Mouse (Mus musculus): ENCODE measurements at regions not wholly inside any gene's neighbourhood (a gene's known extent, or its start where the extent isn't known, plus 50 kb on each side); places are given as distances from the start of the nearest gene placed in this dataset.

DNA sequence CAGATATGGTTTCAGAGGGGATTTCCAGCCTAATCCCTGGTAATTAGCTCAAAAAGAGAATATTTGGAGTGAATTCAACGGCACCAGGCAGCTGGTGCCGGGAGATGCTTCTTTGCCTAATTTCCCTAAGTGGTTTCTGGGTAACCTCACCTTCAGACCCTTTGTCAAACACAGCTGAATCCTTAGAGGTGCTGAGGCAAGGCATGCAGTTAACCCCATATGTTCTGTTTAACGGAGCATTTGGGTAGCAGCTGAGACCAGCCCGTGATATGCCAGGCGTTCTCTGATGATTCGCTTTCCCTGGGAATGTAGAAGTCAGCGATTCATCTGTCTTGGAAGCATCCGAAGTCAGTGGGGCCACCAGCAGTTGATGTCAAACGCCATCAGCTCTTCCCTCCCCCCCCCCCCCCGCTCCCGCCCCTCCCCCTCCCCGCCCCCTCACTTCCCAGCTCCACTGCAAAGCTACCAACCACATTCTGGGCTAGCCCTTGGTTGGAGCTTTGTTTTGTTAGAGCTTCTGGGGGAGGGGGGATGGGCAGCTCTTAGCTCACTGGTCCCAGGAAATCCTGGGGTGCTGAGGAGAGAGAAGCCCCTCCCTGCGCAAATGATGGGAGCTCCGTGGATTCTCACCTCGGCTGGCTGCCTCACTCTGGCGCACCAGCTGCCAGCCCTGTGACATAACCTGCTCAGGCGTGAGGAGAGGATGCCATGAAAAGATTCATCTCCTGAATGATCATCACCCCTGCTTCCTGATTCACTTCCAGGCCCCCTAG is 214.5 kb upstream of the Gm10131 start:
- H3K4me1 ChIP-seq (ENCODE audit: control insufficient read depth, insufficient read depth, low read length): peaks cover 1% of the 10 kb centered on the region
- H3K4me3 ChIP-seq (ENCODE audit: insufficient read depth, low read length): peak overlapping the region; percentile 3; the same call in 1 of the 2 replicates
- TF ChIP-seq POLR2A (IDR thresholded peaks at IDR 0.05; ENCODE audit: extremely low read depth, insufficient read depth, low read length) (no peak), CTCF (IDR thresholded peaks at IDR 0.05; ENCODE audit: extremely low read depth, insufficient read depth, low read length) (no peak)
- H3K27ac ChIP-seq (ENCODE audit: insufficient read depth, low read length): no peak overlapping the region

DNA sequence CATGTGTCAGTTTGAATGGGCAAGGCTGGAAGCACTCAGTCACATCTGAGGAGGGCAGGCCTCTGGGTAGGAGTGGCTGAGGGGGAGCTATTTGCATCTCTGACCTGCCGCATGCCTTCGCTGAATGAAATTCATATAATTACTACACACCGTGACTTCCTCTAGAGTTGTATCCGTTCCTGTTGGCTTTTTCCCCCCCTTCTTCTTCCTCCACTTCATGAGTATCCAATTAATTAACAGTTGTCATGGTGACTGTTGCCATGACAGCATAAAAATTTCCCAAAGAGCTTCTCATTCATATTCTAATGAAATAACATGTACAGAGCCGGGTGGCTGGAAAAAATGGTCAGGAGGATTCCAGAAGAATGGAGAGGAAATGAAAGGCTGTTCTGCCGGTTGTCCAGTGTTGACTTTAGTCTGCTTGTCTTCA is 208.6 kb upstream of the Gm10131 start:
- Histone ChIP-seq H3K27ac (ENCODE audit: insufficient read depth, low read length) (no peak overlapping the region), H3K4me3 (ENCODE audit: insufficient read depth, low read length) (no peak overlapping the region), H3K4me1 (ENCODE audit: control insufficient read depth, insufficient read depth, low read length) (peaks cover 2% of the 10 kb centered on the region; the same call in 1 of the 2 replicates)
- TF ChIP-seq POLR2A (IDR thresholded peaks at IDR 0.05; ENCODE audit: extremely low read depth, insufficient read depth, low read length): no peak
- TF ChIP-seq CTCF (IDR thresholded peaks at IDR 0.05; ENCODE audit: extremely low read depth, insufficient read depth, low read length): no peak

DNA sequence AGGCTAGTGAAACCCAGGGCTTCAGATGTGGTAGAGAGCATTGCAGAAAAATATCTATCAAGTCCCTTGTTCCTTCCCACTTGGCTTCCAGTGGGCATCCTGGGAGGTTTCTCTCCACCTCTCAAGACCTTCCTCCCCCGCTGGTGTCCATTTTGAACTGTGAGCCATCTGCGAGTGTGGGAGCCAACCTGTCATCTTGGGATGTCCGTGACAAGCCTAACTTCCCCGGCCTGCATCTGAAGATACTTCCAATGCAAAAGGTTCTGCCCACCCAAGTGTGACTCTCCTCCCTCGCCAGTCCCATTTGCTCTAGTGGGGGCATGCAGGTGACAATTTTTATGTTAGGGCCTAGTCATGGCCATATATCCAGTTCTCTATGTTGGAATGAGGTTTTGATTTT is 208.2 kb upstream of the Gm10131 start:
- no peak overlapping the region for H3K27ac ChIP-seq (ENCODE audit: insufficient read depth, low read length)

DNA sequence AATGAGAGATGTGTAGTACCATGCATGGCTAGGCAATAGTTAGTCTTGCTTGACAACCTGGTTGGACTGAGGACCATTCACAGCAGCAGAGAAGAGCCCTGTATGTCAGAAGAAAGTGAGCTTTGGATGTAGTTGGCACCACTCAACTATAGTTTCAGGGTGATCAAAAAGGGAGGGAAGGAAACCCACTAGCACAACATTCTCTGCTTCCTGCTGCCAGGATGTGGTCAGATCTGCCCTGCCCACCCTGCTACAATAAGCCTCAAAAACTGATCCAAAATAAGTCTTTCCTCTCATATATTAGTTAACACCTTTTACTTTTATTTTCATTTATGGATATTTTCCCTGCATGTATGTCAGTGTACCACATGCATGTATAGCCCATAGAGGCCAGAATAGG is 203.7 kb upstream of the Gm10131 start:
- Histone ChIP-seq H3K4me3 (ENCODE audit: insufficient read depth, low read length) (no peak overlapping the region), H3K27ac (ENCODE audit: insufficient read depth, low read length) (no peak overlapping the region), H3K4me1 (ENCODE audit: control insufficient read depth, insufficient read depth, low read length) (no peaks in the 10 kb centered on the region)
- no peak for TF ChIP-seq POLR2A (IDR thresholded peaks at IDR 0.05; ENCODE audit: extremely low read depth, insufficient read depth, low read length)
- no peak for TF ChIP-seq CTCF (IDR thresholded peaks at IDR 0.05; ENCODE audit: extremely low read depth, insufficient read depth, low read length)

More for the DNA sequence above, 208.2 kb upstream of the Gm10131 start:
- TF ChIP-seq POLR2A (IDR thresholded peaks at IDR 0.05; ENCODE audit: extremely low read depth, insufficient read depth, low read length) (no peak), CTCF (IDR thresholded peaks at IDR 0.05; ENCODE audit: extremely low read depth, insufficient read depth, low read length) (no peak)
- peaks cover 2% of the 10 kb centered on the region; the same call in 1 of the 2 replicates for H3K4me1 ChIP-seq (ENCODE audit: control insufficient read depth, insufficient read depth, low read length)
- no peak overlapping the region for H3K4me3 ChIP-seq (ENCODE audit: insufficient read depth, low read length)

DNA sequence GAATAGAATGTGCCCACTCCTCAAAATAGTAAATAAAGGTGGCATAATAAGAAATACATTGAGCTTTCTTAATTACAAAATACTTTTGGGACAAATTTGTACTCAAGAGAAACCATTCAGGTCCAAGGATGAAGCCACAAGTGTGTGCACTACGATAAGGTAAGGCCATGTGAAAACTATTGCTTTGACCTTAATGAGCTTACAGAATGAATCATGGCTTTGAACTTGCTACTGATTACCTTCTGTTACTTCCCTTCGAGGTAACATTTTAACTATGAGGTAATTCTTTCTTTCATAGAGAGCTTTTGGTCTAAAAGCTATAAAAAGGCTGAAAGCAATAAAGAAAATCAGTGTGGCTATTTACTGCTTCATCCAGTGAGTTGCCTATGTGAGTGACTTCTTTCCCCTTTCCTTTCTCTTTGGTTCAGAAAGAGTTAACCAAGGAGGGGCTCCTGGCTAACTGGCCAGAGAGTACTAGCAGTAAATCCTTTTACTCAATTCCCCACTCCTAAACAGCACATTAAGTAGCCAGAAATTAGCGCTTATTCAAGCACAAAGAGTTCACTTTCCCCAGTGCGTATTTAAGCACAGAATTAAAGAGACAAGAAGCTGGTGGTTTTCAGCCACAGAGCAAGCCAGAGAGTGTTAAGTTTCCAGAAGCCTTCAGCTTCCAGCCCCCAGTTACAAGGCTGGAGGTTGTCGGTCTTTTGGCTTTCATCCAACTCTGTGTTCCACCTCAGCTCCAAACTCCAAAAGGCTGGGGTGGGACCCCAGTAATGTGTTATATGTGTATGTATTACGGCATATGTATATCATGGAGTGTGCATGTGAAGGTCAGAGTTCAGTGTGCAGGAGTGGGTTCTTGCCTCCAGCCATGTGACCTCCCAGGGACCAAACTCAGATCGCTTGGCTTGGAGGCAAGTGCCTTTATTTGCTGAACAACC is 194.3 kb upstream of the Gm10131 start:
- TF ChIP-seq CTCF (IDR thresholded peaks at IDR 0.05; ENCODE audit: extremely low read depth, insufficient read depth, low read length): no peak
- TF ChIP-seq POLR2A (IDR thresholded peaks at IDR 0.05; ENCODE audit: extremely low read depth, insufficient read depth, low read length): no peak
- H3K4me3 ChIP-seq (ENCODE audit: insufficient read depth, low read length): no peak overlapping the region
- no peaks in the 10 kb centered on the region for H3K4me1 ChIP-seq (ENCODE audit: control insufficient read depth, insufficient read depth, low read length)
- H3K27ac ChIP-seq (ENCODE audit: insufficient read depth, low read length): no peak overlapping the region

DNA sequence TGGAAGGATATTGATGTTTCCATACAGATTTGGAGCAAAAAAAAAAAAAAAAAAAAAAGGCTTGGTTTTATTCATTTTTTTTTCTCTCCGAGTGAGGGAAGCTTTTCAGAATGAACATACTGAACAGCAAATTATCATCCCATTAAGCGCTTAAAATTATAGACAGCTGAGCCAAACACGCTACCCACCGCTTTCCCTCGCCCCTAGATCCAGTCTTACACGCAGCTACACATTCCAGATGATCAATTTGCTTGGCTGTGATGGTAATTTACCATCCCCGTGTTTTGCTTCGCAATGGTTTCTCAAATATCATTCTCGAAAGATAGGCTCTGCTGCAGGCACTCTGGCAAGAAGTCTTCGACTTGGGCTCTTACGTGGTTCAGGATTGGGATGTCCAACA is 192.3 kb upstream of the Gm10131 start:
- no peaks in the 10 kb centered on the region for H3K4me1 ChIP-seq (ENCODE audit: control insufficient read depth, insufficient read depth, low read length)
- H3K4me3 ChIP-seq (ENCODE audit: insufficient read depth, low read length): no peak overlapping the region
- TF ChIP-seq CTCF (IDR thresholded peaks at IDR 0.05; ENCODE audit: extremely low read depth, insufficient read depth, low read length): no peak
- no peak for TF ChIP-seq POLR2A (IDR thresholded peaks at IDR 0.05; ENCODE audit: extremely low read depth, insufficient read depth, low read length)
- H3K27ac ChIP-seq (ENCODE audit: insufficient read depth, low read length): no peak overlapping the region

DNA sequence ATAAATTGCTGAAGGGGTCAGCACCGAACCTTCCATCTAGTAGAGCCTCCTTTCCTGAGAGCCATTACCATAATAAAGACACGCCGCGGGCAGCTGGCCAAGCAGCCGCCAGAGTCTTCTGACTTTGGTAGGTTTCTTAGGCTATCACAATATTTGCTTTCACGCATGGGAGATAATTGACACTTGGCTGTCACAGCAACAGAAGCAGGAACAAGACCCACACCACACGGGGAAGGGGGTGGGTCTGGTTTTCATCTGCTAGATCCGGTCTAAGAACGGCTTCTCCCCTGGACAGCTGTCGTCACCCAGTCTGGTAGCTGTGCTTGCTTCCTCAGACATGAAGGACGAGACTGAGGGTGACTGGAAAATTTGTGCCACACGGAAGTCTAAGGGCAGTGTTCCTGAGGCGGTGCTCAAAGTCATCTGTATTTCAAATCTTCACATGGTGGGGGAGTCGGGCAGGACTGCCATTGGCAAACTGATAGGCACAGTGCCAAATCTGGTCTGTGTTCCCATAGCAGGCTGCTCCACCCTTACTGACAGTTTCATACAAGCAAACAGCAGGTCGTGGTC is 188.9 kb upstream of the Gm10131 start:
- Histone ChIP-seq H3K4me3 (ENCODE audit: insufficient read depth, low read length) (no peak overlapping the region), H3K27ac (ENCODE audit: insufficient read depth, low read length) (no peak overlapping the region), H3K4me1 (ENCODE audit: control insufficient read depth, insufficient read depth, low read length) (no peaks in the 10 kb centered on the region)
- no peak for TF ChIP-seq CTCF (IDR thresholded peaks at IDR 0.05; ENCODE audit: extremely low read depth, insufficient read depth, low read length)
- TF ChIP-seq POLR2A (IDR thresholded peaks at IDR 0.05; ENCODE audit: extremely low read depth, insufficient read depth, low read length): no peak

DNA sequence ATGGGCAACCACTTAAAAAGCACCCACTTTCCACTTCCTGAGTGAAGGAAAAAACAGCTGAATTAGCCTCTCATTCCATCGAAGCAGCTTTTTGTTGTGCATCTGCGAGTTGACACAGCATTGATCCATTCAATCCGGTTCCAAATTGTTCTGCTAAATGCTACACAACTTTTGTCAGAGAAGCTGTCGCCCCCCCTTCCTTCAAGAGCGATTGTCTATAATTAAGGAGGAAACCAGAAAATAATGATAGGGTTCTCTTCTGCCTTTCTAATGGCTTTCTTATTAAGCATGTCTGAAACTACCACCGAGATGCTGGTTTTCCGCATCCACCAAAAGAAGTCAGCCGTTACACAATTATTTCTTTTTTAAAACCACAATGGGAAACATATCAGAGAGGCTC is 183.2 kb upstream of the Gm10131 start:
- TF ChIP-seq POLR2A (IDR thresholded peaks at IDR 0.05; ENCODE audit: extremely low read depth, insufficient read depth, low read length) (no peak), CTCF (IDR thresholded peaks at IDR 0.05; ENCODE audit: extremely low read depth, insufficient read depth, low read length) (no peak)
- H3K4me1 ChIP-seq (ENCODE audit: control insufficient read depth, insufficient read depth, low read length): no peaks in the 10 kb centered on the region
- H3K27ac ChIP-seq (ENCODE audit: insufficient read depth, low read length): no peak overlapping the region
- no peak overlapping the region for H3K4me3 ChIP-seq (ENCODE audit: insufficient read depth, low read length)

DNA sequence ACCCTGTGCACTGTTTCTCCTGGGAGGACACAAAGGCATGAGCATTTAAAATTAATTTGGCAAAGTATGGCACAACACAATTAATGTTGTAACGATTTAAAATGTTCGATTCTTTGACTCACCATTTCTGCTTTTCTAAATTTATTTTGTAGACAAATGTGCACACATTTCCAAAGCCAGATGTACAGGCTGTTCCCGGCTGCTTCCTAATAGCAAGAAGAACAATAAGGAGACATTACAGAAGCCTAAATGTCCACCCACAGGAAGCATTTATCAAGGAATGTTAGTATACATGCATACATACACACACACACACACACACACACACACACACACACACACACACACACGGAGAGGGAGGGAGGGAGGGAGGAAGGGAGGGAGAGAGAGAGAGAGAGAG is 179.1 kb upstream of the Gm10131 start:
- Histone ChIP-seq H3K27ac (ENCODE audit: insufficient read depth, low read length) (no peak overlapping the region), H3K4me1 (ENCODE audit: control insufficient read depth, insufficient read depth, low read length) (no peaks in the 10 kb centered on the region), H3K4me3 (ENCODE audit: insufficient read depth, low read length) (no peak overlapping the region)
- TF ChIP-seq CTCF (IDR thresholded peaks at IDR 0.05; ENCODE audit: extremely low read depth, insufficient read depth, low read length) (no peak), POLR2A (IDR thresholded peaks at IDR 0.05; ENCODE audit: extremely low read depth, insufficient read depth, low read length) (no peak)

All from cortical plate, adult 2 months (tissue).